Mouse (Mus musculus) CH12.LX (cell line): Measurements from ENCODE around the gene Timmdc1. TPM values are rescaled to one million over a fixed set of nuclear protein-coding genes. Genes with fewer than 3 reads are reported as not detected.

Source experiments
- DNase-seq: peaks from one replicate; pipeline ENCODE4 v3.0.0-alpha.2; 2013; ENCODE audit errors: extremely low read depth
- H3K27ac ChIP-seq: 2 replicates; pipeline ENCODE4 v1.5.1; 2012; ENCODE audit warnings: low read depth, mild to moderate bottlenecking, control low read depth, moderate library complexity; ENCODE audit not compliant: insufficient read depth
- H3K27me3 ChIP-seq: replicated peaks from 2 replicates; pipeline ENCODE3; 2012; ENCODE audit warnings: inconsistent platforms
- H3K36me3 ChIP-seq, 2 experiments: replicated peaks in 1 of 2; 2 replicates each; pipeline versions ENCODE3 to v1.6.1; 2012; ENCODE audit warnings: inconsistent platforms in 1 of 2, low read length in 1 of 2, mild to moderate bottlenecking in 1 of 2, mixed read lengths in 1 of 2, moderate library complexity in 1 of 2; ENCODE audit not compliant: control insufficient read depth in 1 of 2, insufficient read depth in 1 of 2
- H3K4me1 ChIP-seq, 2 experiments: 2 replicates each; pipeline ENCODE4 v1.6.1; 2012; ENCODE audit warnings: inconsistent platforms in 1 of 2, moderate library complexity in 1 of 2; ENCODE audit not compliant: insufficient read depth in 2 of 2, control insufficient read depth in 1 of 2
- H3K4me2 ChIP-seq: 2 replicates; pipeline ENCODE4 v1.6.1; 2012; ENCODE audit warnings: low read depth, mild to moderate bottlenecking, control low read depth; ENCODE audit not compliant: poor library complexity, insufficient read depth, severe bottlenecking
- H3K4me3 ChIP-seq, 3 experiments: fragments of 150-350 bp in 1 of 3; sonication (generic) in 1 of 3; replicated peaks in 1 of 3; 2 replicates each; pipeline versions ENCODE3 to v1.5.1; 2011 to 2012; ENCODE audit warnings: low read depth in 2 of 3, low read length in 2 of 3, mild to moderate bottlenecking in 2 of 3, moderate library complexity in 2 of 3, control low read depth in 1 of 3, improper control_type of control experiment in 1 of 3, inconsistent platforms in 1 of 3, mixed read lengths in 1 of 3; ENCODE audit not compliant: poor library complexity in 1 of 3
- H3K79me2 ChIP-seq: replicated peaks from 2 replicates; pipeline ENCODE4 v1.6.1; 2012; ENCODE audit warnings: mild to moderate bottlenecking, moderate library complexity; ENCODE audit not compliant: control insufficient read depth, poor library complexity, insufficient read depth, severe bottlenecking; ENCODE audit errors: extremely low read depth
- H3K9ac ChIP-seq: 2 replicates; pipeline ENCODE4 v1.6.1; 2012; ENCODE audit warnings: low read depth, mild to moderate bottlenecking, control low read depth, moderate library complexity; ENCODE audit not compliant: insufficient read depth
- H3K9me3 ChIP-seq: replicated peaks from 2 replicates; pipeline ENCODE3; 2012; ENCODE audit warnings: low read length, inconsistent platforms, mixed read lengths
- BHLHE40 ChIP-seq: IDR thresholded peaks from 2 replicates; pipeline ENCODE4 v1.6.1; 2011; ENCODE audit warnings: mild to moderate bottlenecking, low read depth, low read length, improper control_type of control experiment
- CHD1 ChIP-seq: IDR thresholded peaks from 2 replicates; pipeline ENCODE4 v1.6.1; 2012; ENCODE audit warnings: low read depth, low read length, improper control_type of control experiment, inconsistent platforms
- ELF1 ChIP-seq: IDR thresholded peaks from 2 replicates; pipeline ENCODE4 v1.6.1; 2014; ENCODE audit warnings: low read depth, mild to moderate bottlenecking, inconsistent platforms, low read length, improper control_type of control experiment
- EP300 ChIP-seq: IDR thresholded peaks from 2 replicates; pipeline ENCODE4 v1.6.1; 2011; ENCODE audit warnings: low read length, improper control_type of control experiment
- HCFC1 ChIP-seq: IDR thresholded peaks from 2 replicates; pipeline ENCODE4 v1.6.1; 2012; ENCODE audit warnings: low read depth, mild to moderate bottlenecking, inconsistent platforms, low read length, improper control_type of control experiment
- JUN ChIP-seq: IDR thresholded peaks from 2 replicates; pipeline ENCODE4 v1.6.1; 2011; ENCODE audit warnings: low read depth, mild to moderate bottlenecking, low read length, improper control_type of control experiment, moderate library complexity; ENCODE audit not compliant: insufficient read depth
- JUND ChIP-seq: conservative IDR thresholded peaks from 2 replicates; pipeline ENCODE4 v1.6.1; 2011; ENCODE audit warnings: low read depth, low read length, improper control_type of control experiment
- KAT2A ChIP-seq: IDR thresholded peaks from 2 replicates; pipeline ENCODE4 v1.6.1; 2012; ENCODE audit warnings: low read length, improper control_type of control experiment, inconsistent platforms; ENCODE audit not compliant: insufficient replicate concordance
- MAFK ChIP-seq: IDR thresholded peaks from 2 replicates; pipeline ENCODE4 v1.6.1; 2011; ENCODE audit warnings: low read length, improper control_type of control experiment; ENCODE audit not compliant: insufficient replicate concordance
- MAX ChIP-seq: IDR thresholded peaks from 2 replicates; pipeline ENCODE4 v1.6.1; 2011; ENCODE audit warnings: low read length, improper control_type of control experiment
- MAZ ChIP-seq: IDR thresholded peaks from 2 replicates; pipeline ENCODE4 v1.6.1; 2012; ENCODE audit warnings: low read depth, mild to moderate bottlenecking, inconsistent platforms, low read length, improper control_type of control experiment, moderate library complexity
- MYC ChIP-seq: IDR thresholded peaks from 2 replicates; pipeline ENCODE4 v1.6.1; 2011; ENCODE audit warnings: low read depth, mild to moderate bottlenecking, improper control_type of control experiment, low read length
- NELFE ChIP-seq: IDR thresholded peaks from 2 replicates; pipeline ENCODE4 v1.6.1; 2011; ENCODE audit warnings: low read depth, low read length, improper control_type of control experiment
- NRF1 ChIP-seq: IDR thresholded peaks from 2 replicates; pipeline ENCODE4 v1.6.1; 2014; ENCODE audit warnings: low read depth, mild to moderate bottlenecking, inconsistent platforms, low read length, improper control_type of control experiment, moderate library complexity
- PAX5 ChIP-seq: IDR thresholded peaks from 2 replicates; pipeline ENCODE4 v1.6.1; 2012; ENCODE audit warnings: low read length, inconsistent platforms, mixed read lengths
- POLR2A ChIP-seq: IDR thresholded peaks from 2 replicates; pipeline ENCODE4 v1.6.1; 2011; ENCODE audit warnings: low read depth, mild to moderate bottlenecking, improper control_type of control experiment, low read length
- POLR2AphosphoS2 ChIP-seq: IDR thresholded peaks from 2 replicates; pipeline ENCODE4 v1.6.1; 2011; ENCODE audit warnings: low read depth, low read length, improper control_type of control experiment
- RAD21 ChIP-seq: IDR thresholded peaks from 2 replicates; pipeline ENCODE4 v1.6.1; 2011; ENCODE audit warnings: low read depth, mild to moderate bottlenecking, low read length, improper control_type of control experiment, moderate library complexity
- RCOR1 ChIP-seq: conservative IDR thresholded peaks from 2 replicates; pipeline ENCODE4 v1.6.1; 2012; ENCODE audit warnings: low read depth, mild to moderate bottlenecking, inconsistent platforms, low read length, improper control_type of control experiment
- UBTF ChIP-seq: IDR thresholded peaks from 2 replicates; pipeline ENCODE4 v1.6.1; 2012; ENCODE audit warnings: low read depth, mild to moderate bottlenecking, inconsistent platforms, low read length, improper control_type of control experiment, moderate library complexity
- USF1 ChIP-seq: IDR thresholded peaks from 2 replicates; pipeline ENCODE4 v1.6.1; 2014; ENCODE audit warnings: low read depth, mild to moderate bottlenecking, inconsistent platforms, low read length, improper control_type of control experiment
- USF2 ChIP-seq: conservative IDR thresholded peaks from 2 replicates; pipeline ENCODE4 v1.6.1; 2011; ENCODE audit warnings: low read depth, low read length, improper control_type of control experiment
- ZMIZ1 ChIP-seq: IDR thresholded peaks from 2 replicates; pipeline ENCODE4 v1.6.1; 2012; ENCODE audit warnings: low read depth, mild to moderate bottlenecking, inconsistent platforms, low read length, improper control_type of control experiment
- ZNF384 ChIP-seq: IDR thresholded peaks from 2 replicates; pipeline ENCODE4 v1.6.1; 2012; ENCODE audit warnings: low read depth, low read length, improper control_type of control experiment, inconsistent platforms
- dilution Hi-C: fragments of 300-500 bp; cut with MboI; formaldehyde crosslinking; loops from 2 replicates; pipeline ENCODE4 v1.14.3; 2020; ENCODE audit warnings: low sequenced_read_pairs; ENCODE audit not compliant: extremely low pct_unique_long_range_greater_than_20kb, extremely low pct_ligation_motif_present
- in situ Hi-C: fragments of 300-500 bp; cut with MboI; formaldehyde crosslinking; loops from 3 replicates; pipeline ENCODE4 v1.14.3; 2019; ENCODE audit warnings: low sequenced_read_pairs, low pct_ligation_motif_present, low pct_unique_long_range_greater_than_20kb, mixed read lengths
- polyA plus RNA-seq: library from polyadenylated mRNA; unstranded; fragments of >175 nt; gene quantifications from 2 replicates; pipeline ENCODE4 v1.2.1, GENCODE M21; 2012; ENCODE audit warnings: low read depth; ENCODE audit not compliant: insufficient read length
- total RNA-seq, 2 experiments: library from RNA; depleted of rRNA; stranded (reverse); fragments of 300-350 nt in 1 of 2; fragments of >200 nt in 1 of 2; gene quantifications; 2 replicates each; pipeline ENCODE4 v1.2.3; 2012 to 2014

The Timmdc1 gene
- total and polyA plus RNA-seq, 3 experiments, result 32.5 to 49.7 (median 45.1) TPM

DNA sequence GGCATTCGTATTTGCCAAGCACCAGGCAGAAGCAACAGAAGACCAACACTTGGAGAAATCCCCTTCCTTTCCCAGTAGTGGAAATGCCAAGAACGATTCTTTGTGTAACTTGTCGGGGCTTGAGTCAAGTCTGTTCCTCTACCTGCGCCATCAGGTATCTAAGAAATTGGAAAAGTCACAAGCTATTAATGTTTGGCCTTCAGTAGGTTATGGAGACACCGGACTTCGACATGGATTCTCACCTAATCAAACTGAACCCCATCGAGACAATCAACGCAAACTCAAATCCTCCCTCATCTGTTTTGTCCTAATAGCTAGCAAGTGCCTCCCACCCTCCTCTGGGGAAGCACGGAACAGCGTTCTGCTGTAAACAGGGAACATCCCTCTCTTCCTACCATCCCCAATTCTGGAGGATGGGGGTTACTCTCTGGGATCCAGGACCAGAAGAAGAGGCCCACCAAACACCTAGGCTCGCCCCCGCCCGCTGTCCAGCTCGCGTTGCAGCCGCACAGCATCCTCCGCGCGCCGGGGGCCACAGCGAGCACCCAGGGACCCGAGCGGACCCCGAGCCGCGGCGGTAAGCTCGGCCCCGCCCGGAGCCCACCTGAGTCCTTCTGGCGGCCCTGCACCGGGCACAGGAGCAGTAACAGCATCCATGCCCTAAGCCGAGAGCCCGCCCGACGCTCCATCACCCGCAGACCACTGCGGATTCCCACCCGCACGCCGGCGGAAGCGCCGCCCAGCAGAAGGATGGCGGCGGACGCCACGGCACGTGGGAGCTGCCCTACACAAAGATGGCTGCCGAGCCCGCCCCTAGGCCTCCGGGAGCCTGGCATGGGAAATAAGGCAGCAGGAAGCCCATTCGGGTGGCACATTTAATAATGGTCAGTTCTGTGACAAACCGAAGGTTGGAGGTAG is 27.3 kb upstream of the Timmdc1 start, which contains the start of gene Poglut1 (continued):
- TF ChIP-seq MAZ (0 out of 2 replicates have a peak, but pooled peaks have one; percentile 49), ZNF384 (no peak), BHLHE40 (peak; percentile 99), EP300 (no peak), RCOR1 (peak; percentile 93), NRF1 (peak; percentile 84), USF2 (peak; percentile 85), ZMIZ1 (peak; percentile 94; the same call in 1 of the 2 replicates), CHD1 (peak; percentile 67), NELFE (peak; percentile 94), MAFK (no peak), POLR2AphosphoS2 (no peak; the same call in 1 of the 2 replicates), JUN (no peak), HCFC1 (peak; percentile 93), PAX5 (no peak), RAD21 (no peak), USF1 (peak; percentile 91)

DNA sequence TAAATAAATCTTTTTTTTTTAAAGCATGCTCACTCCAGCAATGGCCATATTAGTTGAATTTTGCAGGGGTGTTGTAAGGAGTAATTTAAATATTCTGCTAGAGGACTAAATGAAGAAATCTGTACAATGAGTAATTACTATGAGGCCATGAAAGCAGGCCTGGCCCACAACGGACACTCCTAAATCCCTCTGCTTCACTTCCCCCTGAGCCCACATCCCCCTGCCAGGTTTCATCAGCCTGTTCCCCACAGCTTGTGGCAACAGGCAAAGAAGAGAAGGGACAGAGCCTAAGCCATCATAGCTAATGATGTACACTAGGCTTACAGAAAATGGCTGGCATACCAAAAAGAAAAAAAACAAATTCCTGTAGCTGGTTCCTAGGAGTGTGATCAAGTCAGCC is 25.5 kb upstream of the Timmdc1 start:
- Histone ChIP-seq H3K9ac (no peak overlapping the region), H3K36me3 (peaks cover 37 to 51% of the 10 kb centered on the region in 2 experiments), H3K27ac (no peak overlapping the region), H3K9me3 (no peaks in the 10 kb centered on the region), H3K27me3 (peaks cover 5% of the 10 kb centered on the region), H3K4me1 (peaks cover 5 to 31% of the 10 kb centered on the region in 2 experiments), H3K4me2 (no peak overlapping the region), H3K79me2 (peaks cover 11% of the 10 kb centered on the region; the same call in 1 of the 2 replicates), H3K4me3 (peak overlapping the region in 1 of 3 experiments; percentile 87)
- dilution Hi-C loops, result no loop called here
- no peak for DNase-seq
- no peak for TF ChIP-seq JUND
- TF ChIP-seq NRF1, result no peak
- TF ChIP-seq ZNF384, result no peak
- TF ChIP-seq CHD1, result no peak
- no peak for TF ChIP-seq HCFC1
- TF ChIP-seq USF1, result no peak
- TF ChIP-seq MYC, result no peak
- TF ChIP-seq POLR2AphosphoS2, result no peak
- TF ChIP-seq MAX, result no peak
- TF ChIP-seq RAD21, result no peak
- TF ChIP-seq PAX5, result no peak
- no peak for TF ChIP-seq POLR2A
- no peak for TF ChIP-seq KAT2A
- no peak for TF ChIP-seq ELF1
- no peak for TF ChIP-seq UBTF
- in situ Hi-C loops, result loop anchor here (10.0 kb wide), 1 partner anchor 177 kb away; no protein-coding TSS in a partner anchor
